Mouse (Mus musculus) intestine, embryonic 14.5 days (tissue): Measurements from ENCODE around the gene Coq10a. TPM values are rescaled to one million over a fixed set of nuclear protein-coding genes. Genes with fewer than 3 reads are reported as not detected.

Experiments used
- ATAC-seq: fragments of 200-750 bp; cut with Nextera tagmentation; replicated peaks from 2 replicates; pipeline ENCODE4 v1.8.0; 2017; ENCODE audit warnings: low read depth, moderate number of reproducible peaks, moderate TSS enrichment, moderate library complexity; ENCODE audit not compliant: low FRiP score, low TSS enrichment
- DNase-seq: peaks from one replicate; pipeline ENCODE4 v3.0.0-alpha.2; 2018; ENCODE audit warnings: low spot score
- H3K27ac ChIP-seq: fragments of 300-500 bp; sonication (generic); 2 replicates; pipeline ENCODE4 v1.5.1; 2014; ENCODE audit warnings: low read depth, mild to moderate bottlenecking, control low read depth
- H3K27me3 ChIP-seq: fragments of 300-500 bp; sonication (generic); replicated peaks from 2 replicates; pipeline ENCODE4 v1.6.1; 2014; ENCODE audit warnings: low read length, control low read depth; ENCODE audit not compliant: control insufficient read depth, insufficient read depth
- H3K36me3 ChIP-seq: fragments of 300-500 bp; sonication (generic); 2 replicates; pipeline ENCODE4 v1.6.1; 2014; ENCODE audit warnings: low read length, control low read depth; ENCODE audit not compliant: control insufficient read depth, insufficient read depth
- H3K4me1 ChIP-seq: fragments of 300-500 bp; sonication (generic); replicated peaks from 2 replicates; pipeline ENCODE4 v1.6.1; 2014; ENCODE audit warnings: low read length, control low read depth, mixed read lengths; ENCODE audit not compliant: control insufficient read depth, insufficient read depth
- H3K4me2 ChIP-seq: fragments of 300-500 bp; sonication (generic); 2 replicates; pipeline ENCODE4 v1.6.1; 2014; ENCODE audit warnings: low read length
- H3K4me3 ChIP-seq: fragments of 300-500 bp; sonication (generic); 2 replicates; pipeline ENCODE4 v1.5.1; 2014; ENCODE audit warnings: low read depth, low read length, control low read depth, mixed read lengths
- H3K9ac ChIP-seq: fragments of 300-500 bp; sonication (generic); 2 replicates; pipeline ENCODE4 v1.6.1; 2014; ENCODE audit warnings: mild to moderate bottlenecking, low read length
- H3K9me3 ChIP-seq: fragments of 300-500 bp; sonication (generic); 2 replicates; pipeline ENCODE4 v1.6.1; 2016; ENCODE audit warnings: low read length, control low read depth; ENCODE audit not compliant: control insufficient read depth
- WGBS: fragments of 180-500 bp; shearing (Covaris S2); extraction: QIAGEN DNeasy Blood & Tissue Kit; methylation state at CpG from one replicate; pipeline ENCODE4 v1.1.7; 2014; 5-methylcytosine and 5-hydroxymethylcytosine counted together
- polyA plus RNA-seq: library from polyadenylated mRNA; unstranded; fragments of >200 nt; fragmentation: Nextera tagmentation; extraction: Ambion mirVana; gene quantifications from 2 replicates; pipeline ENCODE4 v1.2.1, GENCODE M21; 2014

The Coq10a gene
- polyA plus RNA-seq, 1 experiment from 2014 or later: 15.7 TPM

DNA sequence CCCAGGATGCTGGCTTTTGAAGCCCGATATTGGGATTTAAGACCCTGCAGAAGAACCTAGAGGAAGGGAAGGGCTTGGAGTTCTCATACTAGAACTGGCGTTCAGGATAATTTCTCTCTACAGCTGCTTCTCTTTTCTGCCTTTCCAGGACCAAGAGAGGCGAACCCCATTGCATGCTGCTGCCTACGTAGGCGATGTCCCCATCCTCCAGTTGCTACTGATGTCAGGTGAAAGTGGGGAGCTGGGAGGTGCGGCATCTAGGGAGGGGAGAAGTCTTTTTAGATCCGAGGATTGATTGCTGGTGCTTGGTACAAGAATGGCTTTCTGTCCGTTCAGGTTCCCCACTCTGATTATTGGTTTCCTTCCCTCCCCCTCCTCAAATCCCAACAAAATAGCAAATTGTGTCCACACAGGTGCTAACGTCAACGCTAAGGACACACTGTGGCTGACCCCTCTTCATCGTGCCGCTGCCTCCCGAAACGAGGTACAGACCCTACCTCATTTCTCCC is 9.2 kb upstream of the Coq10a start:
- H3K4me1 ChIP-seq: peaks cover 24% of the 10 kb centered on the region
- DNase-seq (no peak), ATAC-seq (no peak)
- peak overlapping the region; percentile 94 for H3K9ac ChIP-seq
- peak overlapping the region; percentile 95; the same call in 1 of the 2 replicates for H3K27ac ChIP-seq
- 56% methylated on average over 14 of the region's 14 CpGs for WGBS
- peak overlapping the region; percentile 88 for H3K4me3 ChIP-seq
- no peaks in the 10 kb centered on the region for H3K9me3 ChIP-seq
- H3K4me2 ChIP-seq: peak overlapping the region; percentile 82
- no peaks in the 10 kb centered on the region for H3K27me3 ChIP-seq
- peaks cover 47% of the 10 kb centered on the region for H3K36me3 ChIP-seq

DNA sequence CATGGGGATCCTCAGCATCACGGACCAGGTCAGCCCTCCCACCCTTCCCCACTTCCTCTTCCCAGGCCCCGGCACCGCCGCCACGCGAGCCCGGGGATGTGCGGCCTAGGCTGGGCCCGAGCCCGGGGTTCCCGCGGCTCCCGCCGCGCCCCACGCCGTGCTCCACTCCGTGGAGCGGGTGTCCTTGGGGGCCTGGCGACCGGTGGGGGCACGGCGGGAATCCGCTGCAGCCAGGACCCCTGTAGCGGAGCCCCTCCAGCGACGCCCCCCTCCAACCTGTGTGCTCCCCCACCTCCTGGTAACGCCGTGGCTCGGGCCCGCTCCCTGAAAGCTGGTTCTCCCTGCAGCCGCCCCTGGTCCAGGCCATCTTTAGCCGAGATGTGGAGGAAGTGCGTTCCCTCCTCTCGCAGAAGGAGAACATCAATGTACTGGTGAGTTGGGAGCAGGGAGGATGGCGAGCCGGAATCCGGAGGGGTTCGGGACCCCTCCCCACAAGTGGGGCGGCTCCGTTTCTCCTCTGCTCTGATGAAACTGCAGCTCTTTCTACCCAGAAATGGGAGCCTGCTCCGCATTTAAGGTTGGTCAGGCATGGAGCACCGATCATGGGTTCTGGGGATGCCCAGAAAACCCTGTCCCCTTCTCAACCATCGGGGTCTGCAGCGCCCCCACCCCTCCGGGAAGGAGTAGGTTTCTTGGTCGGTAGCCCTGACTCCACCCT is 8.6 kb upstream of the Coq10a start:
- Histone ChIP-seq H3K27ac (peak overlapping the region; percentile 95), H3K4me3 (peak overlapping the region; percentile 88), H3K4me2 (peak overlapping the region; percentile 82), H3K36me3 (peaks cover 41% of the 10 kb centered on the region), H3K4me1 (peaks cover 24% of the 10 kb centered on the region), H3K9me3 (no peaks in the 10 kb centered on the region), H3K27me3 (no peaks in the 10 kb centered on the region), H3K9ac (peak overlapping the region; percentile 94)
- DNase-seq: peak; percentile 81
- peak; percentile 83 for ATAC-seq
- under 1% methylated on average over 44 of the region's 47 CpGs for WGBS

DNA sequence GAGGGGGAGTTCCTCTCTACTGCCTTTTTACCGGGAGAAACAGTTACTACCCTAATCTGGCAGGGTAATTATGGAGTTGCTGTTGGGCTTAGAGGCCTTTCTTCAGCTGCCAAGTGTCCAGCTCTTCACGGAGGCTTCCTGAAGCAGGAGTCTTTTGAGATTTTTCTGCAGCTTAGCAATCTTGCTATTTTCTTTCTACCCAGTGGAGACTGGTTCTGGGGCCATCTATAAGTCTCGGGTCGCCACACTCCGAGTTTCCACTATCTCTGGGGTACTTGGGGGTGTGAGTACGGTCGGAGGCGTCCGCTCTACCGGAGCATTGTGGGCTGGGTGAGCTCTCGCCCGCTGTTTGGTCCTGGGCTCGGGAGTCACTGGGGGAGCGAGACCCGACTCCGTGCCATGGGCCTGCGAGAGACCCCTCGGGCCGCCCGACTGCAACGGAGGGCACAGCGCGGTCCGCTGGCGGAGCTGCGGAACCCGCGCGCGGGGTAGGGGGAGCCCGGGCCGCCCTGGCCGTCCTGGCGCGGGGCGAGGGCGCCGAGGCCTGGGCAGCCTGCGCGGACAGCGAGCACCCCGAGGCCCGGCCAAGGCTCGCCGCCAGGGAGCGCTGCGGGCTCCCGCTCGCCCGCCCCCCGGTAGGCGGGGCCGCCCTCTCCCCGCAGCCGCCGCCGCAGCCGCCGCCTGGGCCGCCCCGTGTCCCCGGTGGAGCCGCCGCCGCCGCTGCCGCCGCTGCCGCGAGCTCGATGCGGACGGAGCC is 7.8 kb upstream of the Coq10a start, which contains the start of gene Ankrd52:
TSS of gene Ankrd52 (plus strand) at position 661 of the 757 bp plus-strand sequence.
- peak; percentile 91 for ATAC-seq
- H3K4me2 ChIP-seq: peak within 1 kb of the TSS; percentile 82
- WGBS: under 1% methylated on average over 52 of the region's 73 CpGs
- peaks cover 24% of the 10 kb centered on the region for H3K4me1 ChIP-seq
- H3K9me3 ChIP-seq: no peaks in the 10 kb centered on the region
- H3K27ac ChIP-seq: peak within 1 kb of the TSS; percentile 95
- peak; percentile 93 for DNase-seq
- H3K4me3 ChIP-seq: peak within 1 kb of the TSS; percentile 88
- H3K36me3 ChIP-seq: peaks cover 33% of the 10 kb centered on the region
- H3K9ac ChIP-seq: peak within 1 kb of the TSS; percentile 94
- no peaks in the 10 kb centered on the region for H3K27me3 ChIP-seq

DNA sequence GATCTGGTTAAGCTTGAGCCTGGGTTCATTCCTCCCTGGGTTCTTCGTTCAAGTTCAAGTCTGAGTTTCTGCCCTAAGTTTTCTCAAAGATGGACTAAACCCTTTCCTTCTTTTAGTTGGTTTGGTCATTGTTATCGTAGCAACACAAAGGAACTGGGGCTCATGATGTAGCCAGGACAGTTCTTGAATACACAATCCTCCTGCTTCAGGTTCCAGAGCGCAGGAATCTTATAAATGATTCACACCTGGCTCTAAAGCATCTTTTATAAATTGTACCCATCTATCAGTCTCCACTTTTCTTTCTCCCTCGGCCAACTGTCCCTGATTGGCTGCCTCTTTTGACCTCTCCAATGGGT is 7.3 kb upstream of the Coq10a start:
- H3K9me3 ChIP-seq: no peaks in the 10 kb centered on the region
- peaks cover 24% of the 10 kb centered on the region for H3K4me1 ChIP-seq
- DNase-seq (no peak), ATAC-seq (no peak)
- H3K4me3 ChIP-seq: peak overlapping the region; percentile 88
- H3K27me3 ChIP-seq: no peaks in the 10 kb centered on the region
- peaks cover 28% of the 10 kb centered on the region for H3K36me3 ChIP-seq
- WGBS: 47% methylated on average over 4 of the region's 4 CpGs
- peak overlapping the region; percentile 95 for H3K27ac ChIP-seq
- H3K9ac ChIP-seq: peak overlapping the region; percentile 94
- H3K4me2 ChIP-seq: peak overlapping the region; percentile 82

DNA sequence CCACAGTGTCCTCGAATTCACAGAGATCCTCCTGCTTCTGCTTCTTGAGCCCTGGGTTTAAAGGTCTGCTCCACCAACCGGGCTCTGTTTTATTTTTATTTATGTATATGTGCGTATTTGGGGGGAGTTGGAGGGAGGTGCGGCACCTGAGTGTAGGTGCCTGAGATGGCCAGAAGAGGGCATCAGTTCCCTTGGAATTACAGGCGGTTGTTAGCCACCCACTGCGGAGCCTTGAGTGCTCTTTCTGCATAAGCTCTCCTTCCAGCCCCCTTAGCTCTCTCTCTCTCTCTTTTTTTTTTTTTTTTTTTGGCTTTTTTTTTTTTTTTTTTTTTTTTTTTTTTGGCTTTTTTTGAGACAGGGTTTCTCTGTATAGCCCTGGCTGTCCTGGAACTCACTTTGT is 5.6 kb upstream of the Coq10a start:
- WGBS: 72% methylated on average over 6 of the region's 6 CpGs
- Histone ChIP-seq H3K27ac (no peak overlapping the region), H3K9ac (no peak overlapping the region), H3K36me3 (peaks cover 13% of the 10 kb centered on the region; the same call in 1 of the 2 replicates), H3K4me1 (peaks cover 24% of the 10 kb centered on the region), H3K27me3 (no peaks in the 10 kb centered on the region), H3K9me3 (no peaks in the 10 kb centered on the region), H3K4me3 (no peak overlapping the region), H3K4me2 (no peak overlapping the region)
- ATAC-seq (no peak), DNase-seq (no peak)

DNA sequence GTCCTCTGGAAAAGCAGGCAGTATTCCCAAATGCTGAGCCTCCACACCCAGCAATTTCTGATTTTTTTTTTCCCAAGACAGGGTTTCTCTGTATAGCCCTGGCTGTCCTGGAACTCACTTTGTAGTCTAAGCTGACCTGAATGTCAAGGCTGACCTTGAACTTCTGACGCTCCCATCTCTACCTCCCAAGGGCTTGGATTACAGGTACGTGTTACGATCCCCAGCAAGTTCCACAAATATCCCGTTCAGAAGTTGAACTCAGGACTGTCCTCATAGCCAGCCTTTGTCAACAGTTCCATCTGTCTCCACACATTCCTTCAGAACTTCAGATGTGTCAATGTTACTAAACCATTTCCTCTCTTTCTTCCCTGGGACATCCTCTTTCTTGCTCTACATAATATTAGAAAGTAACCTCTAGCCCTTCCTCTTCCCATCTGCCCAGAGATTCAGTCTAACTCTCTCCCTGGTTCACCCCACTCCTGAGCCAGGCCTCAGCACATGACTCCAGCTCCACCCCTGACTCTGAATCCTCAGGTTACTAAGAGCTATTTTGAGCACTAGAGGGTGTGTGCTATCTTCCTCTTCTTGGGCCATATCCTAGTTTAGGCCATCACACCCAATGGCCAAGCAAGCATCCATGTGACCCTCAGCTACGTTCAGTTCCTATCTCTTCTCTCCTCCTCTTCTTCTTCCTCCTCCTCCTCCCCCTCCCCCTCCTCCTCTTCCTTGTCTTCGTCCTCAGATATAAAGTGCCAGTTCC is 4.4 kb upstream of the Coq10a start:
- Histone ChIP-seq H3K9ac (no peak overlapping the region), H3K4me2 (no peak overlapping the region), H3K27ac (no peak overlapping the region), H3K4me3 (no peak overlapping the region), H3K9me3 (no peaks in the 10 kb centered on the region), H3K4me1 (peaks cover 14% of the 10 kb centered on the region; the same call in 1 of the 2 replicates), H3K27me3 (no peaks in the 10 kb centered on the region), H3K36me3 (0 out of 2 replicates have a peak, but pooled peaks cover under 1% of the 10 kb centered on the region)
- WGBS: 71% methylated on average over 6 of the region's 6 CpGs
- DNase-seq (no peak), ATAC-seq (no peak)

DNA sequence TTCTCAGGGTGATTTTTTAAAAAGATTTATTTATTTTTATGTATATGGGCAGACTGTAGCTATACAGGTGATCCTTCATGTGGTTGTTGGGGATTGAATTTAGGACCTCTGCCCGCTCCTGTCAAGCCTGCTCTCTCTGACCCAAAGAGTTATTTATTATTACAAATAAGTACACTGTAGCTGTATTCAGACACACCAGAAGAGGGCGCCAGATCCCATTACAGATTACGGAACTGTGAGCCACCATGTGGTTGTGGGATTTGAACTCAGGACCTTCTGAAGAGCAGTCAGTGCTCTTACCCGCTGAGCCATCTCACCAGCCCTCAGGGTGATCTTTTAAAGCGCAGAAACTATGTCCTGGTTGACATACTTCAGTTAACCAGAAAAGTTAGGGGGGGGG is 3.3 kb upstream of the Coq10a start:
- H3K36me3 ChIP-seq: no peaks in the 10 kb centered on the region
- no peak overlapping the region for H3K9ac ChIP-seq
- 82% methylated on average over 5 of the region's 5 CpGs for whole genome bisulfite sequencing
- H3K9me3 ChIP-seq: no peaks in the 10 kb centered on the region
- no peak for DNase-seq
- H3K27ac ChIP-seq: no peak overlapping the region
- no peaks in the 10 kb centered on the region for H3K27me3 ChIP-seq
- no peak overlapping the region for H3K4me2 ChIP-seq
- ATAC-seq: no peak
- H3K4me1 ChIP-seq: peaks cover 19% of the 10 kb centered on the region
- H3K4me3 ChIP-seq: no peak overlapping the region

DNA sequence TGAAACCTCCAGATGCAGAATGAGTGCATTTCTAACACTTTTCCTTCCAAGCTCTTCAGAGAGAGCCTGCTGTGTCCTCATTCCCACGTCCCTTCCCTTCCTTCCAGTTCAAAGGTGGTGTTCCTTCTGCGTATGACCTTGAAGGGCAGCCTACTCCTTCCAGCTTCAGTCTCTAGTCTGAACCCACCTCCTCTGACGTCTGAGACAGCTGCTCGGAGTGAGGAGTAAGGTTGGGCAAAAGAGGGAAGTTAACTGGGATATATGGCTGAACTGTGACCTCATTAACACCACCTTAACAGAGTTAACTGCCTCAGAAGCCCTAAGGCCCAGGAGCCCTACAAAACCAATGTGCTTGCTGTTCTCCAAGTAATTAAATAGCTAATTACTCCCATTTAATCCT is 1.8 kb upstream of the Coq10a start:
- no peaks in the 10 kb centered on the region for H3K36me3 ChIP-seq
- H3K9ac ChIP-seq: no peak overlapping the region
- H3K4me2 ChIP-seq: no peak overlapping the region
- no peaks in the 10 kb centered on the region for H3K27me3 ChIP-seq
- no peak overlapping the region for H3K4me3 ChIP-seq
- no peak overlapping the region for H3K27ac ChIP-seq
- H3K4me1 ChIP-seq: peaks cover 10% of the 10 kb centered on the region
- WGBS: 47% methylated on average over 4 of the region's 4 CpGs
- ATAC-seq (no peak), DNase-seq (no peak)
- H3K9me3 ChIP-seq: no peaks in the 10 kb centered on the region
